In the genomic region with DNA sequence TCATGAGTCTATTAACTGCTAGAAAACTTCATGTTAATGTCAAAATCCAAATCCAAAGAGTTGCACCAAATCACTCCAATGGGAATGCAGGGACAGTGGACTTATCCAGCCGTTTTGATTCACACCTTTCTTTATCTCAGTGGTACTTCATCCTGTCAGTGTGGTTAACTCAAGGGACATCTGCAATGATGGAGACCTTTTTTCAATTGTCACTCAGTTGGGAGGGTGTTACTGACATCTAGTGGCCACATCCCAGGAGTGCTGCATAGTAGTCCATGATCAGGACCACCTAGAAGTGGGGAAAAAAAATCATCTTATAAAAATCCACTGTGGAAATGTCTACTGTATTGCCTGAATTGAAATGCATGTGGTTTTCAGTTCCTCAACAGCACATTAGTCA, we compare ENCODE assay signal across 10 mouse cellular contexts.
A peak's percentile ranks its signal among the peaks of the same experiment; 100 is the strongest.
DNase-seq lines count a peak whose midpoint lies in the region; ATAC-seq and TF ChIP-seq lines count a peak whose summit lies in the region.
"Had no signal": no experiment of that assay in that cellular context is flagged by ENCODE, and none has a peak within 500 bp of the region (broad histone marks: within the 10 kb centered on the region; RNA-seq: fewer than 3 reads in every experiment).

No protein-coding gene starts in this region.

- DNase-seq in heart, postnatal 4 days = peak; percentile 15
- DNase-seq in heart, embryonic 10.5 days (ENCODE audit: low spot score) = no peak
- DNase-seq in MEL (ENCODE audit: low read depth, low spot score) = peak; percentile 15
- no peak for DNase-seq in gastrocnemius, postnatal 14 days
- DNase-seq in gastrocnemius, adult 18-20 months (ENCODE audit: low spot score) = no peak
- no peak for DNase-seq in B cell, adult 2 months

- H3K4me1 ChIP-seq in heart, embryonic 10.5 days = no peaks in the 10 kb centered on the region
- H3K4me1 ChIP-seq in MEL (ENCODE audit: control insufficient read depth in 1 of 2, insufficient read depth in 2 of 2, low read length in 2 of 2) = no peaks in the 10 kb centered on the region
- no peaks in the 10 kb centered on the region for H3K4me1 ChIP-seq in forebrain, embryonic 15.5 days
- H3K4me1 ChIP-seq in midbrain, embryonic 12.5 days = no peaks in the 10 kb centered on the region
- H3K4me1 ChIP-seq: heart, embryonic 13.5 days had no signal

- H3K9ac ChIP-seq in MEL (ENCODE audit: control insufficient read depth, low read depth, low read length, poor library complexity, severe bottlenecking) = no peak overlapping the region
- H3K9ac ChIP-seq in forebrain, embryonic 15.5 days (replicated peaks) = no peak overlapping the region
- H3K9ac ChIP-seq in midbrain, embryonic 12.5 days (replicated peaks) = no peak overlapping the region
- H3K9ac ChIP-seq: heart, embryonic 13.5 days had no signal

- no peaks in the 10 kb centered on the region for H3K27me3 ChIP-seq in heart, embryonic 10.5 days (ENCODE audit: insufficient read depth, poor library complexity, severe bottlenecking)
- H3K27me3 ChIP-seq in MEL (ENCODE audit: control insufficient read depth in 1 of 2, insufficient read depth in 2 of 2, low read length in 2 of 2) = no peaks in the 10 kb centered on the region
- no peaks in the 10 kb centered on the region for H3K27me3 ChIP-seq in forebrain, embryonic 15.5 days
- H3K27me3 ChIP-seq in midbrain, embryonic 12.5 days = no peaks in the 10 kb centered on the region
- H3K27me3 ChIP-seq: heart, embryonic 13.5 days had no signal

- no peak overlapping the region for H3K4me2 ChIP-seq in forebrain, embryonic 15.5 days (replicated peaks)
- no peak overlapping the region for H3K4me2 ChIP-seq in midbrain, embryonic 12.5 days (replicated peaks)
- H3K4me2 ChIP-seq: heart, embryonic 13.5 days had no signal

- intact Hi-C loops in gastrocnemius, postnatal 14 days (cut with DNase I; ENCODE audit: low total_unique reads) = no loop called here

- peak; percentile 44 for TF ChIP-seq RAD21 in MEL (IDR thresholded peaks at IDR 0.05; ENCODE audit: low read depth, low read length)

- TF ChIP-seq POLR2A in MEL (IDR thresholded peaks at IDR 0.05; ENCODE audit: control insufficient read depth in 1 of 2, insufficient read depth in 1 of 2, low read depth in 1 of 2, low read length in 2 of 2, poor library complexity in 1 of 2) = no peak

- H3K79me2 ChIP-seq in MEL (ENCODE audit: control insufficient read depth, insufficient read depth, low read length, poor library complexity) = no peaks in the 10 kb centered on the region

- H3K4me3 ChIP-seq in heart, embryonic 10.5 days = no peak overlapping the region
- no peak overlapping the region for H3K4me3 ChIP-seq in MEL (ENCODE audit: control insufficient read depth in 1 of 2, insufficient read depth in 1 of 2, low read depth in 2 of 2, low read length in 2 of 2)
- H3K4me3 ChIP-seq in forebrain, embryonic 15.5 days = no peak overlapping the region
- H3K4me3 ChIP-seq in midbrain, embryonic 12.5 days = no peak overlapping the region
- H3K4me3 ChIP-seq: heart, embryonic 13.5 days had no signal

- TF ChIP-seq EP300 in MEL (IDR thresholded peaks at IDR 0.05; ENCODE audit: low read depth in 1 of 2, low read length in 2 of 2) = no peak

- TF ChIP-seq CTCF in MEL (IDR thresholded peaks at IDR 0.05 in 2 of 3, conservative IDR thresholded peaks at IDR 0.05 in 1 of 3; ENCODE audit: control insufficient read depth in 1 of 3, insufficient read depth in 1 of 3, low read depth in 2 of 3, low read length in 3 of 3, poor library complexity in 1 of 3, severe bottlenecking in 1 of 3) = peak in 2 of 3 experiments; percentile 40 to 41; a peak in 5 of 6 replicates

- H3K27ac ChIP-seq in heart, embryonic 10.5 days = no peak overlapping the region
- H3K27ac ChIP-seq in MEL (ENCODE audit: control insufficient read depth, low read depth, low read length) = no peak overlapping the region
- no peak overlapping the region for H3K27ac ChIP-seq in forebrain, embryonic 15.5 days (replicated peaks)
- no peak overlapping the region for H3K27ac ChIP-seq in midbrain, embryonic 12.5 days (replicated peaks)
- H3K27ac ChIP-seq: heart, embryonic 13.5 days; macrophage had no signal

- peak; percentile 84 for ATAC-seq in forebrain, embryonic 15.5 days (replicated peaks)
- ATAC-seq in midbrain, embryonic 12.5 days (ENCODE audit: low FRiP score, low read depth) = peak; percentile 87

- WGBS in heart, embryonic 10.5 days = 11% methylated on average over 1 of the region's 1 CpGs
- 33% methylated on average over 1 of the region's 1 CpGs for WGBS in forebrain, embryonic 15.5 days
- 40% methylated on average over 1 of the region's 1 CpGs for WGBS in midbrain, embryonic 12.5 days

- no peaks in the 10 kb centered on the region for H3K36me3 ChIP-seq in heart, embryonic 10.5 days
- no peaks in the 10 kb centered on the region for H3K36me3 ChIP-seq in MEL (ENCODE audit: control insufficient read depth in 1 of 2, insufficient read depth in 2 of 2, low read length in 2 of 2)
- H3K36me3 ChIP-seq in forebrain, embryonic 15.5 days = no peaks in the 10 kb centered on the region
- H3K36me3 ChIP-seq in midbrain, embryonic 12.5 days = no peaks in the 10 kb centered on the region
- H3K36me3 ChIP-seq: heart, embryonic 13.5 days had no signal

- H3K9me3 ChIP-seq in heart, embryonic 10.5 days = no peaks in the 10 kb centered on the region
- no peaks in the 10 kb centered on the region for H3K9me3 ChIP-seq in MEL (replicated peaks; ENCODE audit: insufficient read depth, low read length)
- no peaks in the 10 kb centered on the region for H3K9me3 ChIP-seq in forebrain, embryonic 15.5 days
- H3K9me3 ChIP-seq in midbrain, embryonic 12.5 days = no peaks in the 10 kb centered on the region
- H3K9me3 ChIP-seq: heart, embryonic 13.5 days had no signal

TF ChIP-seq in MEL, 35 proteins besides CTCF, POLR2A, EP300 and RAD21:
- TF ChIP-seq MAX (IDR thresholded peaks at IDR 0.05; ENCODE audit: low read length) = no peak
- TF ChIP-seq MXI1 (IDR thresholded peaks at IDR 0.05; ENCODE audit: low read depth, low read length) = no peak
- TF ChIP-seq E2F4 (IDR thresholded peaks at IDR 0.05; ENCODE audit: borderline replicate concordance, low read depth, low read length) = no peak
- TF ChIP-seq TAL1 (IDR thresholded peaks at IDR 0.05; ENCODE audit: low read length) = no peak
- no peak for TF ChIP-seq MAZ (IDR thresholded peaks at IDR 0.05; ENCODE audit: low read depth, low read length)
- TF ChIP-seq MAFK (IDR thresholded peaks at IDR 0.05; ENCODE audit: borderline replicate concordance, low read depth, low read length) = no peak
- TF ChIP-seq ZNF384 (IDR thresholded peaks at IDR 0.05; ENCODE audit: low read depth, low read length) = no peak
- no peak for TF ChIP-seq CHD2 (IDR thresholded peaks at IDR 0.05; ENCODE audit: low read length)
- no peak for TF ChIP-seq SIN3A (IDR thresholded peaks at IDR 0.05; ENCODE audit: low read length)
- TF ChIP-seq SMC3 (IDR thresholded peaks at IDR 0.05; ENCODE audit: low read depth, low read length) = no peak; the same call in 1 of the 2 replicates
- no peak for TF ChIP-seq ETS1 (IDR thresholded peaks at IDR 0.05; ENCODE audit: low read depth, low read length)
- TF ChIP-seq ELF1 (IDR thresholded peaks at IDR 0.05; ENCODE audit: low read depth, low read length) = no peak
- TF ChIP-seq HCFC1 (IDR thresholded peaks at IDR 0.05; ENCODE audit: low read depth, low read length) = no peak
- TF ChIP-seq UBTF (IDR thresholded peaks at IDR 0.05; ENCODE audit: borderline replicate concordance, insufficient read depth, low read depth, low read length) = no peak
- no peak for TF ChIP-seq MEF2A (IDR thresholded peaks at IDR 0.05; ENCODE audit: extremely low read depth, insufficient replicate concordance, low read depth, low read length, poor library complexity, severe bottlenecking)
- TF ChIP-seq ZMIZ1 (IDR thresholded peaks at IDR 0.05; ENCODE audit: low read depth, low read length) = no peak

Comparison
In these comparisons a context has a peak if more than half of its experiments do, and no peak if none do; other contexts are left out.
1. DNase-seq: peak in heart, postnatal 4 days (single experiment) and MEL (single experiment); none in heart, embryonic 10.5 days (single experiment), gastrocnemius, postnatal 14 days (single experiment), gastrocnemius, adult 18-20 months (single experiment) and B cell, adult 2 months (0 of 2).